Mouse (Mus musculus) forebrain, embryonic 15.5 days (tissue): ENCODE data around the gene Mtus2. TPM values are rescaled to one million over a fixed set of nuclear protein-coding genes. Genes with fewer than 3 reads are reported as not detected.

Experiments
- ATAC-seq: fragments of 200-750 bp; cut with Nextera tagmentation; replicated peaks from 2 replicates; pipeline ENCODE4 v1.8.0; 2017; ENCODE audit warnings: mild to moderate bottlenecking, moderate TSS enrichment, moderate library complexity
- H3K27ac ChIP-seq: fragments of 300-500 bp; sonication (generic); replicated peaks from 2 replicates; pipeline ENCODE4 v1.5.1; 2015; ENCODE audit warnings: mild to moderate bottlenecking, inconsistent platforms
- H3K27me3 ChIP-seq: fragments of 300-500 bp; sonication (generic); 2 replicates; pipeline ENCODE4 v1.6.1; 2015; ENCODE audit warnings: inconsistent platforms
- H3K36me3 ChIP-seq: fragments of 300-500 bp; sonication (generic); 2 replicates; pipeline ENCODE4 v1.6.1; 2015; ENCODE audit warnings: mild to moderate bottlenecking, inconsistent platforms
- H3K4me1 ChIP-seq: fragments of 300-500 bp; sonication (generic); 2 replicates; pipeline ENCODE4 v1.6.1; 2015; ENCODE audit warnings: inconsistent platforms
- H3K4me2 ChIP-seq: fragments of 300-500 bp; sonication (generic); replicated peaks from 2 replicates; pipeline ENCODE4 v1.6.1; 2015; ENCODE audit warnings: mild to moderate bottlenecking, inconsistent platforms
- H3K4me3 ChIP-seq: fragments of 300-500 bp; sonication (generic); 2 replicates; pipeline ENCODE4 v1.5.1; 2015; ENCODE audit warnings: mild to moderate bottlenecking, inconsistent platforms
- H3K9ac ChIP-seq: fragments of 300-500 bp; sonication (generic); replicated peaks from 2 replicates; pipeline ENCODE4 v1.6.1; 2015; ENCODE audit warnings: mild to moderate bottlenecking, inconsistent platforms
- H3K9me3 ChIP-seq: fragments of 300-500 bp; sonication (generic); 2 replicates; pipeline ENCODE4 v1.6.1; 2016; ENCODE audit warnings: inconsistent platforms
- WGBS: fragments of 180-500 bp; shearing (Covaris S2); methylation state at CpG from one replicate; pipeline ENCODE4 v1.1.7; 2015; ENCODE audit warnings: mixed read lengths; 5-methylcytosine and 5-hydroxymethylcytosine counted together
- polyA plus RNA-seq: library from polyadenylated mRNA; unstranded; fragments of >200 nt; fragmentation: Nextera tagmentation; extraction: Ambion mirVana; gene quantifications from 2 replicates; pipeline ENCODE4 v1.2.1, GENCODE M21; 2015

Mtus2 gene
- polyA plus RNA-seq, 1 experiment from 2014 or later: 20.0 TPM

DNA sequence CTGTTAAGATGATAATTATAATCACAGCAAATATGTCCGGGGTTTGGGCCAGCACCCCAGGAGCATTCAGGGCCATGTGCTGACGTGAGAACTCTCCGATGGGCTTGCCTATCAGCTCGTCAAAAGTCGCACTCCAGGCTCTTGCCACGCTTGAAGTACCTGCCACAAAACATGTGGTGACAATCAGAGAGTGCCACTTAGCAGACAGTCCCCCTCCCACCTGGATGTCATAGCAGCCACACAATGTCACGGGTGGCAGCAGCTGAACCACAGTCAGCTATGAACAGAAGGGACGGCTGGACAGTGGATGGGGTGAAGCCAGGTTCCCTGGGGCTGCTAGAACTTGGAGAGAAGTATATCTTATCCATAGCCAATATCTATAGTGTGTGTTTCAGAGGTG lies 391.0 kb downstream of the Mtus2 start:
- Histone ChIP-seq H3K27me3 (no peaks in the 10 kb centered on the region), H3K4me2 (no peak overlapping the region), H3K4me3 (no peak overlapping the region), H3K9ac (no peak overlapping the region), H3K27ac (no peak overlapping the region), H3K4me1 (peaks cover 3% of the 10 kb centered on the region; the same call in 1 of the 2 replicates), H3K9me3 (no peaks in the 10 kb centered on the region), H3K36me3 (0 out of 2 replicates have a peak, but pooled peaks cover 3% of the 10 kb centered on the region)
- 71% methylated on average over 8 of the region's 8 CpGs for WGBS
- ATAC-seq: no peak

GRCm38 (mm10) chr5:148349327-148350011 lies 392.3 kb downstream of the Mtus2 start:
- Histone ChIP-seq H3K4me2 (no peak overlapping the region), H3K36me3 (0 out of 2 replicates have a peak, but pooled peaks cover 3% of the 10 kb centered on the region), H3K9ac (no peak overlapping the region), H3K9me3 (no peaks in the 10 kb centered on the region), H3K4me1 (peaks cover 3% of the 10 kb centered on the region; the same call in 1 of the 2 replicates), H3K4me3 (no peak overlapping the region), H3K27me3 (no peaks in the 10 kb centered on the region), H3K27ac (peak overlapping the region; percentile 7; the same call in 1 of the 2 replicates)
- WGBS: 78% methylated on average over 15 of the region's 15 CpGs
- ATAC-seq: 0 out of 2 replicates have a peak, but pooled peaks have one; percentile 26

GRCm38 (mm10) chr5:148353429-148353828 lies 396.3 kb downstream of the Mtus2 start:
- Histone ChIP-seq H3K4me1 (peaks cover 3% of the 10 kb centered on the region; the same call in 1 of the 2 replicates), H3K27me3 (no peaks in the 10 kb centered on the region), H3K27ac (no peak overlapping the region), H3K36me3 (no peaks in the 10 kb centered on the region), H3K4me2 (no peak overlapping the region), H3K4me3 (no peak overlapping the region), H3K9ac (no peak overlapping the region), H3K9me3 (no peaks in the 10 kb centered on the region)
- ATAC-seq: no peak
- whole genome bisulfite sequencing: 92% methylated on average over 16 of the region's 16 CpGs

DNA sequence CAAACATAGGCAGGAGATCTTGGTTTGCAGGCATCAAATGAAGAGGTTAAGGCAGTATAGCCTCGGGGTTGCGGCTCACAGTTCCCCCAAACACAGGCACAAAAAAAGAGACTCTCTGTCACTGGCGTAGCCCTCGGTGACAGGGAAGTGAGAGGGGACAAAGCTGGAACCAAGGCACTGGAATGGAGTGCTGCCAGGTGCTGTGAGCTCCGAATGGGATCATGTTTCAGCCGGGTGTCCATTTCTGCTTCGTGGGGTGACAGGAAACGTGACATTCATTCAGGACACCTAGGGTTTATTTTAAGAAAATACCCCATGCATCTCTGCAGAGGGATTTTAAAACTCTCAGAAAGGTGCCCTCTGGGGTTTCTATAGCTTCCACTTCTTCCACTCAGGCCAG lies 397.4 kb downstream of the Mtus2 start:
- H3K36me3 ChIP-seq: no peaks in the 10 kb centered on the region
- 68% methylated on average over 8 of the region's 8 CpGs for WGBS
- no peak for ATAC-seq
- H3K4me2 ChIP-seq: no peak overlapping the region
- H3K9ac ChIP-seq: no peak overlapping the region
- no peak overlapping the region for H3K27ac ChIP-seq
- no peak overlapping the region for H3K4me3 ChIP-seq
- H3K9me3 ChIP-seq: no peaks in the 10 kb centered on the region
- H3K4me1 ChIP-seq: peaks cover 2% of the 10 kb centered on the region; the same call in 1 of the 2 replicates
- H3K27me3 ChIP-seq: no peaks in the 10 kb centered on the region

DNA sequence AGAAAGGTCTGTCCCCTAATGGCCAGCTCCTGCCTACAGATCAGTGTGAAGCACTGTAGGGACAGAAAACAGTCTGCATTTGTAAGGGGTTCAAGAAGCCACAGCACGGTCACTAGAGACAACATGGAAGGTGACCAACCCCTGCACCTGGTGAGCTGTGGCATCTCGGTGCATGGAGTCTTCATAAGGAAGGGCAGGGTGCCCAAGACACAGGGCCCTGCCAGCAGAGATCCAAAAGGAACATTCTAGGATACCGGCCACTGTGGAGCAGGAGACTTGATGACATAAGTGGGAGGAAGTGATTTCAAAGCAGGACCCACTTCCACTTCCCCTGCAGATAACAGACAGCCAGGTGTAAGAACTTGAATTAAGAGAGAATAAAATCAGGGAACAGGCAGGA lies 398.7 kb downstream of the Mtus2 start:
- H3K27ac ChIP-seq: no peak overlapping the region
- no peak for ATAC-seq
- H3K4me2 ChIP-seq: no peak overlapping the region
- no peaks in the 10 kb centered on the region for H3K27me3 ChIP-seq
- H3K9me3 ChIP-seq: no peaks in the 10 kb centered on the region
- no peak overlapping the region for H3K4me3 ChIP-seq
- H3K36me3 ChIP-seq: no peaks in the 10 kb centered on the region
- H3K4me1 ChIP-seq: no peaks in the 10 kb centered on the region
- no peak overlapping the region for H3K9ac ChIP-seq
- 95% methylated on average over 3 of the region's 3 CpGs for WGBS

GRCm38 (mm10) chr5:148357168-148357567 lies 400.0 kb downstream of the Mtus2 start:
- Histone ChIP-seq H3K27me3 (no peaks in the 10 kb centered on the region), H3K4me1 (no peaks in the 10 kb centered on the region), H3K4me3 (no peak overlapping the region), H3K36me3 (no peaks in the 10 kb centered on the region), H3K9me3 (no peaks in the 10 kb centered on the region), H3K27ac (no peak overlapping the region), H3K9ac (no peak overlapping the region), H3K4me2 (no peak overlapping the region)
- no peak for ATAC-seq
- WGBS: 95% methylated on average over 6 of the region's 6 CpGs

DNA sequence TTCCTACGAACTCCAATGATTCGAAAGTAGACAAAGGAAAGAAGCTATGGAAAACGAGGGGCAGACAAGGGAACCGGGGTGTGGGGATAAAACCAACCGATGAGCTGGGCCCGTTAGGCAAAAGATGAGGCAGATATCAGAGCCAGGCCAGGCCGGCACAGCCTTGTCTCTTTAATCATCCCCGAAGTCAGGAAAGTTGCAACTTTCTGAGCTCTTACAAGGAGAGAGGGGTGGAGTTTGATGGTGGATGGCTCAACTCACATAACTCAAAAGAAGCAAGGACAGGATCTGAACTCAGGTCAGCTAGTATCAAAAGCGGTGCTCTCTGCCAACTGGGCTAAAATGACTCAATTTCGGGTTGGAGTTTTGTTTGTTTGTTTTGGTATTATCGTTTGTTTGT lies 402.0 kb downstream of the Mtus2 start:
- Histone ChIP-seq H3K27ac (no peak overlapping the region), H3K36me3 (no peaks in the 10 kb centered on the region), H3K4me2 (no peak overlapping the region), H3K27me3 (no peaks in the 10 kb centered on the region), H3K9ac (no peak overlapping the region), H3K9me3 (no peaks in the 10 kb centered on the region), H3K4me1 (no peaks in the 10 kb centered on the region), H3K4me3 (no peak overlapping the region)
- ATAC-seq: no peak
- 92% methylated on average over 11 of the region's 11 CpGs for WGBS

GRCm38 (mm10) chr5:148360922-148361758 lies 404.0 kb downstream of the Mtus2 start:
- Histone ChIP-seq H3K27ac (no peak overlapping the region), H3K4me1 (no peaks in the 10 kb centered on the region), H3K36me3 (no peaks in the 10 kb centered on the region), H3K4me2 (no peak overlapping the region), H3K9ac (no peak overlapping the region), H3K4me3 (no peak overlapping the region), H3K9me3 (no peaks in the 10 kb centered on the region), H3K27me3 (no peaks in the 10 kb centered on the region)
- WGBS: 76% methylated on average over 16 of the region's 16 CpGs
- ATAC-seq: no peak

- 72% methylated on average over 3 of the region's 3 CpGs for WGBS
These were observed 404.6 kb downstream of the Mtus2 start for GRCm38 (mm10) chr5:148361759-148362010.

DNA sequence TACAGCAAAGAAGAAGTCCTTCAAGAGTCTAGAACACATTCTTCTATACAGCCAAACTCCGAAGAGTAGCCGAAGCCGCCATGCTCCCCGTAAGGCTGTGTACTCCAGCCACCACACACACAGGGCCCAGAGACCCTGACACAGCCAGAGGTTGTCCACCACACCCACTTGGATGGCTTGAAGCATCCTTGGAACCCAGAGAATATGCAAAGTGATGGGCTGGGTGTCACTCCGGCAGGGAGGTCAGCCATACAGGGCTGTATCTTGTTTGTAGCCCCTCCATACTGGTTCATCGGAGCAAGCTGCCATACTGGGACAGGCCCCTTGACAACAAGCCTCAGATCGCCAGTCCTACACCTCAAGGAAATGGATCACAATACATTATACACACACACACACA lies 405.2 kb downstream of the Mtus2 start:
- Histone ChIP-seq H3K27me3 (no peaks in the 10 kb centered on the region), H3K9ac (no peak overlapping the region), H3K36me3 (no peaks in the 10 kb centered on the region), H3K4me3 (no peak overlapping the region), H3K4me1 (no peaks in the 10 kb centered on the region), H3K9me3 (no peaks in the 10 kb centered on the region), H3K27ac (no peak overlapping the region), H3K4me2 (no peak overlapping the region)
- WGBS: 95% methylated on average over 7 of the region's 7 CpGs
- ATAC-seq: no peak

More at GRCm38 (mm10) chr5:148361759-148362010, 404.6 kb downstream of the Mtus2 start:
- no peak overlapping the region for H3K27ac ChIP-seq
- ATAC-seq: no peak
- H3K4me2 ChIP-seq: no peak overlapping the region
- H3K9me3 ChIP-seq: no peaks in the 10 kb centered on the region
- no peaks in the 10 kb centered on the region for H3K4me1 ChIP-seq
- H3K36me3 ChIP-seq: no peaks in the 10 kb centered on the region
- H3K4me3 ChIP-seq: no peak overlapping the region
- H3K9ac ChIP-seq: no peak overlapping the region
- no peaks in the 10 kb centered on the region for H3K27me3 ChIP-seq

GRCm38 (mm10) chr5:148363441-148364113 lies 406.5 kb downstream of the Mtus2 start:
- ATAC-seq: no peak
- no peak overlapping the region for H3K4me2 ChIP-seq
- WGBS: 82% methylated on average over 22 of the region's 22 CpGs

More at GRCm38 (mm10) chr5:148363441-148364113, 406.5 kb downstream of the Mtus2 start:
- no peaks in the 10 kb centered on the region for H3K4me1 ChIP-seq
- no peaks in the 10 kb centered on the region for H3K27me3 ChIP-seq
- no peaks in the 10 kb centered on the region for H3K9me3 ChIP-seq
- no peak overlapping the region for H3K9ac ChIP-seq
- no peak overlapping the region for H3K4me3 ChIP-seq
- H3K36me3 ChIP-seq: no peaks in the 10 kb centered on the region
- H3K27ac ChIP-seq: no peak overlapping the region
